Mouse (Mus musculus) heart, embryonic 14.5 days (tissue): Measurements from ENCODE around the gene Scn4b. TPM values are rescaled to one million over a fixed set of nuclear protein-coding genes. Genes with fewer than 3 reads are reported as not detected.
A peak's percentile ranks its signal among the peaks of the same experiment; 100 is the strongest.

Source experiments
- ATAC-seq: fragments of 200-750 bp; cut with Nextera tagmentation; 2 replicates; pipeline ENCODE4 v1.8.0; 2017; ENCODE audit warnings: low read depth, moderate TSS enrichment; ENCODE audit not compliant: insufficient number of reproducible peaks, insufficient read depth, low FRiP score
- H3K27ac ChIP-seq, 2 experiments: fragments of 200-500 bp in 1 of 2; fragments of 300-500 bp in 1 of 2; sonication (generic) in 1 of 2; replicated peaks in 1 of 2; 2 replicates each; pipeline ENCODE4 v1.5.1; 2012 to 2014; ENCODE audit warnings: low read depth in 2 of 2, low read length in 2 of 2, control low read depth in 1 of 2, mild to moderate bottlenecking in 1 of 2, mixed read lengths in 1 of 2; ENCODE audit not compliant: control insufficient read depth in 1 of 2, insufficient read depth in 1 of 2
- H3K27me3 ChIP-seq: fragments of 300-500 bp; sonication (generic); 2 replicates; pipeline ENCODE4 v1.6.1; 2014; ENCODE audit warnings: mild to moderate bottlenecking, low read length, control low read depth; ENCODE audit not compliant: control insufficient read depth, insufficient read depth
- H3K36me3 ChIP-seq: fragments of 300-500 bp; sonication (generic); 2 replicates; pipeline ENCODE4 v1.6.1; 2014; ENCODE audit warnings: mild to moderate bottlenecking, control low read depth, low read length, mixed read lengths; ENCODE audit not compliant: control insufficient read depth, insufficient read depth
- H3K4me1 ChIP-seq, 2 experiments: fragments of 200-500 bp in 1 of 2; fragments of 300-500 bp in 1 of 2; sonication (generic) in 1 of 2; 2 replicates each; pipeline ENCODE4 v1.6.1; 2012 to 2014; ENCODE audit warnings: low read length in 2 of 2, control low read depth in 1 of 2, mixed read lengths in 1 of 2; ENCODE audit not compliant: control insufficient read depth in 2 of 2, insufficient read depth in 2 of 2
- H3K4me2 ChIP-seq: fragments of 300-500 bp; sonication (generic); 2 replicates; pipeline ENCODE4 v1.6.1; 2014; ENCODE audit warnings: mild to moderate bottlenecking, low read length
- H3K4me3 ChIP-seq, 2 experiments: fragments of 200-500 bp in 1 of 2; fragments of 300-500 bp in 1 of 2; sonication (generic) in 1 of 2; 2 replicates each; pipeline ENCODE4 v1.5.1; 2012 to 2014; ENCODE audit warnings: low read length in 2 of 2, mild to moderate bottlenecking in 2 of 2, control low read depth in 1 of 2, low read depth in 1 of 2, moderate library complexity in 1 of 2; ENCODE audit not compliant: control insufficient read depth in 1 of 2, insufficient read depth in 1 of 2
- H3K9ac ChIP-seq: fragments of 300-500 bp; sonication (generic); 2 replicates; pipeline ENCODE4 v1.6.1; 2014; ENCODE audit warnings: mild to moderate bottlenecking, low read length
- H3K9me3 ChIP-seq: fragments of 300-500 bp; sonication (generic); 2 replicates; pipeline ENCODE4 v1.6.1; 2016; ENCODE audit warnings: low read length, control low read depth; ENCODE audit not compliant: control insufficient read depth
- whole genome bisulfite sequencing: fragments of 180-500 bp; shearing (Covaris S2); extraction: QIAGEN DNeasy Blood & Tissue Kit; methylation state at CpG from one replicate; pipeline ENCODE4 v1.1.7; 2014; 5-methylcytosine and 5-hydroxymethylcytosine counted together
- polyA plus RNA-seq: library from polyadenylated mRNA; unstranded; fragments of >200 nt; fragmentation: Nextera tagmentation; extraction: Ambion mirVana; gene quantifications from 2 replicates; pipeline ENCODE4 v1.2.1, GENCODE M21; 2014

Gene Scn4b
- polyA plus RNA-seq, 1 experiment from 2014 or later: not detected

GRCm38 (mm10) chr9:45103211-45103979 is 34.8 kb upstream of the Scn4b start:
- no peak overlapping the region for H3K27ac ChIP-seq

GRCm38 (mm10) chr9:45105596-45106374 is 32.4 kb upstream of the Scn4b start:
- H3K9me3 ChIP-seq: no peaks in the 10 kb centered on the region
- WGBS: 84% methylated on average over 2 of the region's 2 CpGs
- H3K36me3 ChIP-seq: no peaks in the 10 kb centered on the region
- H3K27ac ChIP-seq: no peak overlapping the region
- no peak overlapping the region for H3K4me2 ChIP-seq
- H3K27me3 ChIP-seq: no peaks in the 10 kb centered on the region
- ATAC-seq: no peak
- peaks cover 7 to 12% of the 10 kb centered on the region in 2 experiments; a peak in 3 of 4 replicates for H3K4me1 ChIP-seq
- no peak overlapping the region for H3K9ac ChIP-seq
- H3K4me3 ChIP-seq: no peak overlapping the region

More at GRCm38 (mm10) chr9:45103211-45103979, 34.8 kb upstream of the Scn4b start:
- Histone ChIP-seq H3K36me3 (no peaks in the 10 kb centered on the region), H3K9me3 (no peaks in the 10 kb centered on the region), H3K4me1 (peaks cover 7 to 12% of the 10 kb centered on the region in 2 experiments; a peak in 3 of 4 replicates), H3K27me3 (no peaks in the 10 kb centered on the region), H3K4me2 (no peak overlapping the region), H3K4me3 (no peak overlapping the region), H3K9ac (no peak overlapping the region; the same call in 1 of the 2 replicates)
- no peak for ATAC-seq
- WGBS: 15% methylated on average over 11 of the region's 11 CpGs

- no peak overlapping the region for H3K9ac ChIP-seq
- peak overlapping the region; percentile 33 for H3K4me3 ChIP-seq
- 7% methylated on average over 14 of the region's 14 CpGs for WGBS
- H3K9me3 ChIP-seq: no peaks in the 10 kb centered on the region
- peaks cover 3% of the 10 kb centered on the region; the same call in 1 of the 2 replicates for H3K27me3 ChIP-seq
- H3K4me2 ChIP-seq: peak overlapping the region; percentile 61
- H3K4me1 ChIP-seq: peaks cover 2 to 8% of the 10 kb centered on the region in 2 experiments; a peak in 3 of 4 replicates
- ATAC-seq: no peak
- no peaks in the 10 kb centered on the region for H3K36me3 ChIP-seq
- no peak overlapping the region for H3K27ac ChIP-seq
Observed at GRCm38 (mm10) chr9:45115706-45116105, 22.5 kb upstream of the Scn4b start.

- H3K9ac ChIP-seq: no peak overlapping the region
- no peak for ATAC-seq
- no peak overlapping the region for H3K27ac ChIP-seq
- H3K4me3 ChIP-seq: no peak overlapping the region
- H3K36me3 ChIP-seq: no peaks in the 10 kb centered on the region
- no peaks in the 10 kb centered on the region for H3K9me3 ChIP-seq
- H3K4me1 ChIP-seq: peaks cover 3 to 8% of the 10 kb centered on the region in 2 experiments
- H3K27me3 ChIP-seq: peaks cover 7% of the 10 kb centered on the region; the same call in 1 of the 2 replicates
- WGBS: 73% methylated on average over 9 of the region's 9 CpGs
- H3K4me2 ChIP-seq: no peak overlapping the region
Observed at GRCm38 (mm10) chr9:45116819-45117218, 21.4 kb upstream of the Scn4b start.

GRCm38 (mm10) chr9:45117741-45118431 is 20.3 kb upstream of the Scn4b start, which contains the start of gene Scn2b:
Gene Scn2b (plus strand): TSS chr9:45117782.
- under 1% methylated on average over 13 of the region's 13 CpGs for WGBS

GRCm38 (mm10) chr9:45118552-45118951 is 19.6 kb upstream of the Scn4b start:
- Histone ChIP-seq H3K9ac (peak overlapping the region; percentile 78), H3K27ac (no peak overlapping the region), H3K27me3 (peaks cover 7% of the 10 kb centered on the region; the same call in 1 of the 2 replicates), H3K4me2 (peak overlapping the region; percentile 64), H3K36me3 (no peaks in the 10 kb centered on the region), H3K4me1 (peaks cover 10 to 17% of the 10 kb centered on the region in 2 experiments), H3K4me3 (peak overlapping the region; percentile 67 to 68), H3K9me3 (no peaks in the 10 kb centered on the region)
- ATAC-seq: no peak
- 22% methylated on average over 10 of the region's 10 CpGs for WGBS

More at GRCm38 (mm10) chr9:45117741-45118431, 20.3 kb upstream of the Scn4b start, which contains the start of gene Scn2b:
- H3K4me3 ChIP-seq: peak within 1 kb of the TSS; percentile 67 to 68
- ATAC-seq: no peak
- peak within 1 kb of the TSS; percentile 78 for H3K9ac ChIP-seq
- peaks cover 10 to 17% of the 10 kb centered on the region in 2 experiments for H3K4me1 ChIP-seq
- H3K36me3 ChIP-seq: no peaks in the 10 kb centered on the region
- peaks cover 7% of the 10 kb centered on the region; the same call in 1 of the 2 replicates for H3K27me3 ChIP-seq
- H3K27ac ChIP-seq: peak within 1 kb of the TSS; percentile 46 to 55; a peak in 3 of 4 replicates
- H3K4me2 ChIP-seq: peak within 1 kb of the TSS; percentile 64
- no peaks in the 10 kb centered on the region for H3K9me3 ChIP-seq
